Mouse (Mus musculus): Measurements from ENCODE around the gene Atxn7l1. TPM values are rescaled to one million over a fixed set of nuclear protein-coding genes. Genes with fewer than 3 reads are reported as not detected.

The Atxn7l1 gene
- polyA plus RNA-seq, 1 experiment, result 47.8 TPM

DNA sequence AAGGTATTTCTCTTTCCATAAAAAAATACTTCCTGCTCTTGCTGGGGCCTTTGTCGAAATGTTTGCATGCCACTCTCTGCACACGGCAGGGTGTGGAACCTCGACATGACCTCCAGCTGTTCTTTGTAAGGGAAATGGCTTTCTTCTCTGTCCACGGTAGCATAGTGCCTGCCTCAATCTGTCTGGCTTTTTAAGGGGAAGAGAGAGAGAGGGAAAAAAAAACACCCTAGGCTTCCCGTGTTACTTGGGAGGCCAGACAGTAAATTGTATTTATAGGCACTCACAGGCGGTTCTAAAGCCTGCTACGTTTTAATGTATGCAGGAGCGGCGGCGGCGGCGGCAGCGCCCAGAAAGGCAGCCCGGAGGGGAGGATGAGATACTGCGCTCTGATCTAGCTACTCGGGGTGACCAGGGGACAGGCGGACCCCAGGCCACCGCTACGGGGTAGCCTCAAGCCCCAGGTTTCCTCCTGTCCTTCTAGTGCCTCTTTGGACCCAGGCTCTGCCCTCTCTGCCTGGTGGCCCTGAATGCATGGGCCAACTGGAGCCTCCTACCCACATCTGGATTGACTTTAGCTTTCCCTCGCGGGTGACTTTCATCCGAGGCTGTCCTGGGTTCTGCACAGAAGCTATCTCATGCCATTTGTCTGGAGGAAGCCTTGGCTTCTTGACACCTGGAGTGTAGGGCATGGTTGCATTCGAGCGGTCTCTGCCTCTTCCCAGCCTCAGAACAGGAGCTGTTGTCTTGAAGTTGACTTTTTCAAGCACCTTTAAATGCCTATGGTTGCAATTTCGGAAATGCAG is 197.7 kb downstream of the Atxn7l1 start:
- DNase-seq, result no peak
- no peak for TF ChIP-seq CTCF (IDR thresholded peaks at IDR 0.05; ENCODE audit: insufficient read depth, low read length)
- TF ChIP-seq POLR2A (IDR thresholded peaks at IDR 0.05; ENCODE audit: borderline replicate concordance, extremely low read depth, low read depth, low read length), result no peak
- no peaks in the 10 kb centered on the region for H3K4me1 ChIP-seq (ENCODE audit: control insufficient read depth, insufficient read depth, low read length)
- no peak overlapping the region for H3K4me3 ChIP-seq (replicated peaks; ENCODE audit: extremely low read depth, low read depth, low read length)
- WGBS, result 50% methylated on average over 25 of the region's 25 CpGs

DNA sequence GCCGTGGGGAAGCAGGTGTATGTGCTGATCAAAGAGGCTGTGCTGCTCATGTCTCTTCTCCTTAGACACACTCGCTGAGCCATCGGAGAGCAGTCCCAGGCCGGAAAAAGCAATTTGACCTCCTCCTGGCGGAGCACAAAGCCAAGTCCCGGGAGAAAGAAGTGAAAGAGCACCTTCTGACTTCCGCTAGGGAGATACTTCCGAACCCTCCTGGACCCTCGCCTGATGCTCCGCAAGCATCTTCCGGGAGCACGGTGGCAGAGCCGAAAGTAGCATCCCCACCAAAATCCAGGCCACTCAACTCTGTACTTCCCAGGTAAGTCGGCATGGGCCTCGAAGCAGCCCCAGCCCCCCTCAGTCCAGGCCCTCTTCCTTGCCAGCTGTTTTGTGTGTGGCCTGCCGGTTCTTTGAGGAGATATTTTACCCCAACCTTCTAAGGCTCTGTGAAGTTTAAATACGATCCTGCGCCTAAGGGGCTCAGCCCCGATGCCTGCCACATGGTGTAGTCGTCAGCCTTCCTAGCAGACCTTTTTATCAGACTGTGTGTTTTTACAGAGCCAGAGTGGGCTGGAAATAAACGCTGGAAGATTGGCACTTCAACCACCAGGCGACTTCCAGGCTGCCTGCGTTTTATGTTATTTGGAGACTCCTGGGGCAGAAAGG is 198.4 kb downstream of the Atxn7l1 start:
- no peak for DNase-seq
- Histone ChIP-seq H3K4me3 (replicated peaks; ENCODE audit: extremely low read depth, low read depth, low read length) (no peak overlapping the region), H3K4me1 (ENCODE audit: control insufficient read depth, insufficient read depth, low read length) (no peaks in the 10 kb centered on the region)
- no peak for TF ChIP-seq POLR2A (IDR thresholded peaks at IDR 0.05; ENCODE audit: borderline replicate concordance, extremely low read depth, low read depth, low read length)
- TF ChIP-seq CTCF (IDR thresholded peaks at IDR 0.05; ENCODE audit: insufficient read depth, low read length), result no peak
- 71% methylated on average over 23 of the region's 23 CpGs for WGBS

DNA sequence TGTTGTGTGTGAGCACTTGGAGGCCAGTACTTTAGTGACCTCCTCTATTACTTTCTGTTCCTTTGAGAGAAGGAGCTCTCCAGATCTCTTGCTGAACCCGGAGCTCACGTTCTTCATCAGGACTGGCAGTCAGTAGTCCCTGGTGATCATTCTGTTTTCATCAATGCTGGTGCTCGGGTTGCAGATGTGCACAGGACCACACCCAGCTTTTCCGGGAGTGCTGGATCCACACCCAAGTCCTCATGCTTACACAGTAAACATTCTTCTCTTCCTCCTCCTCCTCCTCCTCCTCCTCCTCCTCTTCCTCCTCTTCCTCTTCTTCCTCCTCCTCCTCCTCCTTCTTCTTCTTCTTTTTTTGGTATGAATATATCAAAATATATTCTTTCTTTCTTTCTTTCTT is 205.2 kb downstream of the Atxn7l1 start:
- H3K4me1 ChIP-seq (ENCODE audit: control insufficient read depth, insufficient read depth, low read length), result no peaks in the 10 kb centered on the region
- TF ChIP-seq POLR2A (IDR thresholded peaks at IDR 0.05; ENCODE audit: borderline replicate concordance, extremely low read depth, low read depth, low read length), result no peak
- no peak overlapping the region for H3K4me3 ChIP-seq (replicated peaks; ENCODE audit: extremely low read depth, low read depth, low read length)
- DNase-seq, result no peak
- 50% methylated on average over 4 of the region's 4 CpGs for WGBS

DNA sequence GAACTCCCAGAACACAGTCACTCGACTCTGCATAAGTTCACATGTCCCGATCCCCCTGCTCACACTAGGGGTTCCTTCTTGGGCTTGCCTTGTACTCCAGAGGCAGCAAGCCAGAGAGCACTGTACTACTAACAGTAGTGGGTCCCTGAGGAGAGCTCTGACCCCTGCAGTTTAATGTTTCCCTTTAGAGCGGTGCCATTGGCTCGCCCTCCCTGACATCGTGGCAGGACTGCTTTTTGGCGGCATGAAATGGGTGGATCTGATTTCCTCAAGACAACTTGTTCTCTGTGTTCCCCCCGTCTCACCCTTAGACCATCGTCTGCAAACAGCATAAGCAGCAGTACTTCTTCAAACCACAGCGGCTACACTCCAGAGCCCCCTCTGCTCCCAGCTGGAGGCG is 210.9 kb downstream of the Atxn7l1 start:
- Histone ChIP-seq H3K4me3 (replicated peaks; ENCODE audit: extremely low read depth, low read depth, low read length) (no peak overlapping the region), H3K4me1 (ENCODE audit: control insufficient read depth, insufficient read depth, low read length) (no peaks in the 10 kb centered on the region)
- DNase-seq, result no peak
- TF ChIP-seq POLR2A (IDR thresholded peaks at IDR 0.05; ENCODE audit: borderline replicate concordance, extremely low read depth, low read depth, low read length) (no peak), CTCF (IDR thresholded peaks at IDR 0.05; ENCODE audit: insufficient read depth, low read length) (no peak)
- WGBS, result 79% methylated on average over 10 of the region's 10 CpGs

DNA sequence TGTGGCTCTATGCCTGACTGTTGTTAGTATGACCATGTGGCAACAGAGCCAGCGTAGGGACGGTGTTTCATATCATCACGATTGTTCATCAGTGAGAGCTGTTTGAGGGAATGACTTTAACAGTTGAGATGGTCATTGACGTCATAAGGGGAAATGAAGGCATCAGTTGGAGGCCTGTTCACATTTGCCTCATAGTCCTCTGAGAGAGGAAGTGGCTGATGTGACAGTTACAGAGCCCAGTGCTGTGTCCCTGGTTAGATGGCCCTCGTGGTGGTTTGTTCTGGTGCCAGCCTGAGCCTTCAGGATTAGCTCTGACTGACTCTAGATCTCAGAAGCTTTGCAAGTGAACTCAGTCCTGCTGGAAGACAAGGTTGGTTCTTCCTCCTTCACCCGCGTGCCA is 211.7 kb downstream of the Atxn7l1 start:
- 87% methylated on average over 7 of the region's 7 CpGs for WGBS
- no peak for DNase-seq

DNA sequence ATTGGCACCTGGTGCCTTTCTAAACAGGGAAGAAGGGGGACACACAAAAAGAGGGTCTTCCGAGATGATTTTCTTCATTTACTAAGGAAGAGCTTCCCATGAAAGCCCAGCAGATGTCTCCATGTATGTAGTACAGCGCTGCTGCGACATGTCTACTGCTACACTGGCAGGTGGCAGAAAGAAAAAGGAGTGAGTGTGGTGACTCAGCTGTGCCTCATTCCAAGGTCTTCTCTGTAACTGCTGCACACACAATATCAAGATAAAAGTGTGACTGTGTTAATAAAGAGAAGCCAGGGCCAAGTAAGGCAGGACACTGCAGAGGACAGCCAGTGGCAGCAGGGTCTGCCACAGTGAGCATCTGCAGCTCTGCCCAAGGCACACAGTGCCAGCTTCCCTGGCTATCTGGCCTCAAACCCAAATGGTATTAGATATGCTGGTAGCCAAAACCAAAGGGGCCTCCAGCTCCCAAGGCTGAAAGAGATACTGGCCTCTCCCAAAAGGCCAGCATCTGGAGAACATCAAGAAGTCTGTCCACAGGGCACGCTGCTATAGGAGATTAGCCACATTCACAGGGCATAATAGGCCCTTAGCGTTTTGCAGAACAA is 212.5 kb downstream of the Atxn7l1 start:
- Histone ChIP-seq H3K4me1 (ENCODE audit: control insufficient read depth, insufficient read depth, low read length) (no peaks in the 10 kb centered on the region), H3K4me3 (replicated peaks; ENCODE audit: extremely low read depth, low read depth, low read length) (no peak overlapping the region)
- WGBS, result 86% methylated on average over 5 of the region's 5 CpGs
- TF ChIP-seq CTCF (IDR thresholded peaks at IDR 0.05; ENCODE audit: insufficient read depth, low read length), result no peak
- no peak for TF ChIP-seq POLR2A (IDR thresholded peaks at IDR 0.05; ENCODE audit: borderline replicate concordance, extremely low read depth, low read depth, low read length)
- no peak for DNase-seq

More for the DNA sequence above, 211.7 kb downstream of the Atxn7l1 start:
- TF ChIP-seq POLR2A (IDR thresholded peaks at IDR 0.05; ENCODE audit: borderline replicate concordance, extremely low read depth, low read depth, low read length) (no peak), CTCF (IDR thresholded peaks at IDR 0.05; ENCODE audit: insufficient read depth, low read length) (no peak)
- Histone ChIP-seq H3K4me1 (ENCODE audit: control insufficient read depth, insufficient read depth, low read length) (no peaks in the 10 kb centered on the region), H3K4me3 (replicated peaks; ENCODE audit: extremely low read depth, low read depth, low read length) (no peak overlapping the region)

DNA sequence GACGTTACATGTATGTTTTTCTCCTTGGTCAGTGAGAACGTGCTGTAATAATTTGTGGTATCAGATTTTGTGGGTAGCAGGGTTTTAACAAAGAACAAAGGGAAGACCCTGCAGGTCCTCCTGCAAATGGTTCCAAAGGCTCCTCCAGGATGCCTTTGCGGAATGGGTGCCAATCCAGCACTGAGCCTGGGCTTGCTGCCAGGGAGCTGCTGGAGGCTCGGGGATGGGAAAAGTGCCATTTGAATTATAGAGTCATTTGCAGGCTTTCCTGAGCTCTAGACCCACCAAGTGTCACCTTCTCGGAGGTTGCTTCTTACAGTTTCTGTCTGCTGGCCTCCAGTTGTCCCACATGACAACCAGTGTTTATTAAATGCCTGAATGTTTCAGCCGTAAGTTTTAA is 213.2 kb downstream of the Atxn7l1 start:
- no peak for DNase-seq
- TF ChIP-seq CTCF (IDR thresholded peaks at IDR 0.05; ENCODE audit: insufficient read depth, low read length), result no peak
- TF ChIP-seq POLR2A (IDR thresholded peaks at IDR 0.05; ENCODE audit: borderline replicate concordance, extremely low read depth, low read depth, low read length), result no peak
- Histone ChIP-seq H3K4me1 (ENCODE audit: control insufficient read depth, insufficient read depth, low read length) (no peaks in the 10 kb centered on the region), H3K4me3 (replicated peaks; ENCODE audit: extremely low read depth, low read depth, low read length) (no peak overlapping the region)
- 41% methylated on average over 6 of the region's 6 CpGs for WGBS

DNA sequence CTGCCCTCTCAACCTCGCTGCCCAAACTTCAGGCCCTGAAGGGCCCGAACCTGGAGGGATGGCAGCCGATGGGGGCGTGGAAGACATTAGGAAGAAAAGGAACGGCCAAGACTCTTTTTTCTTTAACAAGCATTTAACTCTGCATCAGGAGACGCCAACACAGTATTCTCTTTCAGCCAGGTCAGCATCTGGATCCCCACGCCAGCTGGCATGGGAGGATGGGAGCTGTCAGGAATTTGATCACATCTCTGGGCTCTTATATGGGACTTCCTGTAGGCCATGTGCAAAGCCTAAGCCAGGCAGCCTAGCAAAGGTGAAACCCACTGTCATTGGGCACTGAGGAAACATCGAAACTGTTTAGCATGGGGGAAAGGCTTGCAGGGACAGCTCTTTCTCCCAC is 217.0 kb downstream of the Atxn7l1 start:
- DNase-seq, result no peak
- TF ChIP-seq POLR2A (IDR thresholded peaks at IDR 0.05; ENCODE audit: borderline replicate concordance, extremely low read depth, low read depth, low read length) (no peak), CTCF (IDR thresholded peaks at IDR 0.05; ENCODE audit: insufficient read depth, low read length) (no peak)
- Histone ChIP-seq H3K4me3 (replicated peaks; ENCODE audit: extremely low read depth, low read depth, low read length) (no peak overlapping the region), H3K4me1 (ENCODE audit: control insufficient read depth, insufficient read depth, low read length) (no peaks in the 10 kb centered on the region)
- WGBS, result 89% methylated on average over 8 of the region's 8 CpGs

DNA sequence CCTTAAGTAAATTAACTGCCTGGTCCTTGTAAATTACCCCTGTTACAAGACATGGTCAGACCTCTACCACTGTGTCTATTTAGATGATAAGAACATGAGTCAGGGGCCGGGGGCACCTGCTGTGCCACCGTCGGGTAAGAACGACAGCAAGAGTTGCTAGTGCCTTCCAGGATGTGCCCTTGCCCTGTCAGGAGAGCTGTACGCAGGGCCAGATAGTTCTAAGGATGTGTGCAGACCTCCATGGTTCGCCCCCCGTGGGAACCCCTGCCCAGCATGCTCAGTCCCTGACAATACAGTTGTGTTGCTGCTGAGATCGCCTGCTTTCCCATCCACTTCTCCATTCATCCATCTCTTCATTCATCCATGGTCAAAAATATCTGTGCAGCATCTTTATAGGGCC is 217.6 kb downstream of the Atxn7l1 start:
- DNase-seq, result no peak
- 92% methylated on average over 8 of the region's 8 CpGs for WGBS
- H3K4me3 ChIP-seq (replicated peaks; ENCODE audit: extremely low read depth, low read depth, low read length), result no peak overlapping the region
- TF ChIP-seq POLR2A (IDR thresholded peaks at IDR 0.05; ENCODE audit: borderline replicate concordance, extremely low read depth, low read depth, low read length) (no peak), CTCF (IDR thresholded peaks at IDR 0.05; ENCODE audit: insufficient read depth, low read length) (no peak)
- H3K4me1 ChIP-seq (ENCODE audit: control insufficient read depth, insufficient read depth, low read length), result no peaks in the 10 kb centered on the region

All from lung, adult 2 months (tissue).